Mouse (Mus musculus) fat pad, adult 2 months (tissue): ENCODE results near the gene Hpse2.

Experiments used
- DNase-seq: peaks from one replicate; pipeline ENCODE4 v3.0.0-alpha.2; 2011; ENCODE audit warnings: low read depth, low spot score; ENCODE audit errors: extremely low read depth

The Hpse2 gene

DNA sequence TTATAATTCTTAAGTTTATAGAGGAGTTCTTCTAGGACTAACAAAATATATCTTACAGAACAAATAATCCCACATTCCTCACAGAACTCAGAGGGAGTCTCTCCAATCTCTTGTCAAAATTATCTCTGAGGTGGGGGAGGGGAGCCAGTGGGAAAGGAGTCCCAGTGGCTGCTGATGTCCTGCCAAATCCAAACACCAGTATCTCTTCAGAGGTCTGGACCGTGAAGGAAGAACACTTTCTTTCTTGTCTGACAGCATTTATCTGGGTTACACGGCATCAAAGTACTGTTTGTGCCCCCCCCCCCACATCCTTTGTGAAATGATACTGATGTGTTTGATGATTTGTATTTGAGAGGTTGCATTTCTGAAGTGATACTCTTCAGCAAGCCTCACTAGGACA is 213.3 kb downstream of the Hpse2 start:
- no peak for DNase-seq

DNA sequence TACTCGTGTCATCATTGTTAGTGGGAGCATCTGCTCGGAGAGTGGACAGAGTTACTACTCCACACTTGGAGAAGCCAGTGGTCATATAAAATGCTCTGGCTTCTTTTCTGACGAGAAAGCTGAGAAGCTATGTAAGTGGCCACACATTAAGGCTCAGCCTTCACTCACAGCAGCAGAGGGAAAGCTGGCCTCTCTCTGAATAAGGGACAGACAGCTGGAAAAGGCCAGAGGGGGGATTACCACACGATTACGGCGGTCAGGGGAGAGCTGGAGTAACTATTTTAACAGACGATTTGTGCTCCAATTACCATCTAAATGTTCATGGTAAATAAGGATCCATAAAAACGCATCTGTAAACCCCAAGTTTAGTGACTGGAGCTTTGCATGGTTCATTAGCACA is 232.1 kb downstream of the Hpse2 start:
- DNase-seq: no peak

DNA sequence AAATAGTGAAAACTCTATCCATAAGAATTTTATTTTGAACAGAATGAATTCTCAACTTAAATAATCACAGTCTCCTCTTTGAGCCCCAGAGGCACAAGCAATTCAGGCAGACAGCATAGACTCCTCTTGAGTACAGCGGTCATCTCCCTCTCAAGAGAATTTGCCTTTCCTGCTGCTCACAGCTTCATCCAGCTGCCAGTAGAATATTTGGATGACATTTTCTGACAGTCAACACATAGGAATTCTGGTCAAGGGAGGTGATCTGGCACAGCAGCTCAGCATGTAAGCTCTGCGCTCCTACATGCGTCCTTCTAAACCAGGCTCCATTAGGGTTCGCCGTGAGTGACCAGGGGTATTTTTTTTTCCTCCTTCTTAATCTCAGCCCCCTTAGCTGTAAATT is 232.6 kb downstream of the Hpse2 start:
- DNase-seq: no peak

DNA sequence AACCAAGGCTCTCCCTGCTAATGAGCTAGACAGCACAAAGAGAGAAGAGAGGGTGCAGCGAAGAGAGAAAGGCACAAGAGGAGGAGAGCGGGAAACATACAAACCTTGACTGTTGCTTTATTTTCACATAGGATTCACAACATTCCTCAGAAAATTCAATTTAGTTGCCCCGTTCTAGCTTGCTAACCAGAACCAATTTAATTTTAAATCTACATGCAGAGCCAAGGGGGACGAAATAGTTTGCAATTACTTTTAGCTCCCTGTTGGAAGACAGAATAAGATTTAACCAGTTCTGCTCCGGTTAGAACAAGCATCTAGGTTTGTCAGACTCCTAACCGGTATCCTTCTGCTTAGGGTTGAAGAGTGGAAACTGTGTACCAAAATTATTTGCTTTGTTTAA is 240.3 kb downstream of the Hpse2 start:
- no peak for DNase-seq

DNA sequence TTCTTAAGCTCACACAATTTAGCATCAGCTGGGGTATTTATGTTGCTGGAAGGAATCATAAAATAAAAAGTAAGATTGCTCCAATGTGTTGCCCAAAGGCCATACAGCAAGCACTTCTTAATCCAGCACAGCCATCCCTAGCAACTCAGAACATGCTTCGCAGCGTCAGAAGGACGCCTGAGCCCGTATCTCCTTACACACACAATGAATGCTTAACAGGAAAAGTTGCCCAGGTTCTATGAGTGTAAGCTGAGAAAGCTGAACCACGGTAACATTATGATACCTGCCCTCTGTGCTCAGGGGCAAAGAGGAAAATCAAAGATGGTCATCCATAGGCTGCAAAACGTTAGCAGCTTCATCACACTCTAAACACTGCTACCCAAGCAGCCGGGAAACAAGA is 241.3 kb downstream of the Hpse2 start:
- no peak for DNase-seq

DNA sequence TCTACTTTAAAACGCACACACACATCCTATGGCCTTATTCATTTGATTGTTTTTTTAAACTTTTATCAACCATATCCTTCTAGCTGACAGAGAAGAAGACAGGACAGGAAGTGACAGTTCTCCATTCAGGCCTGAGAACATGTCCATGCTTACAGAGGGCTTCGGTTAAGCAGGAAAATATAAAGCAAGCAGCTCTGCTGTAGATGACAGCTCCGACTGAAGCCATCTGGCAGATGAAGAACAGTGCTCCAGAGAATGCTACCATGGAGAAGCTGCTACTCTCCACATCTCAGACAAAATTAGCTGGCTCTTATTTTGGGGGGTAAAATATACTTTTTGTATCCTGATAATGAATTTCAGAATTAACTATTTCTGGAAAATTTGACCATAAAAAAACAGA is 246.5 kb downstream of the Hpse2 start:
- no peak for DNase-seq

DNA sequence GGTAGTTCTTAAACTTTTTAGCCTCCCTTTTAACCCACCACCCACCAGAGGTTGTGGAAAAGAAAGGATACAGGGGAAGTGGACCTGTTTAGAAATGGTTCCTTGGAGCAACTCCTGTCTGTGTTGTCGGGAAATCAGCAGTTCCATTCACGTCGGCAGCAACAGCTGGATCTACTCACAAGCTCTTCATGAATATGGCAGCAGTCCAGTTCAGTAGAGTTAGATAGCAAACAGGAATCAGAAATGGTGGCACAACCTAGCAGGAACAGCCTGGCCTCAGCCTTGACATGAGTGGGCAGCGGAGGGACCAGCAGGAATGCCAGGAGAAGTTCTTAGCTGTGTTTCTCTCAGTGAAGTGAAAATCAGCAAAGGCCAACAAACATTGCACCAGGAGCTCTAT is 278.4 kb downstream of the Hpse2 start:
- no peak for DNase-seq

DNA sequence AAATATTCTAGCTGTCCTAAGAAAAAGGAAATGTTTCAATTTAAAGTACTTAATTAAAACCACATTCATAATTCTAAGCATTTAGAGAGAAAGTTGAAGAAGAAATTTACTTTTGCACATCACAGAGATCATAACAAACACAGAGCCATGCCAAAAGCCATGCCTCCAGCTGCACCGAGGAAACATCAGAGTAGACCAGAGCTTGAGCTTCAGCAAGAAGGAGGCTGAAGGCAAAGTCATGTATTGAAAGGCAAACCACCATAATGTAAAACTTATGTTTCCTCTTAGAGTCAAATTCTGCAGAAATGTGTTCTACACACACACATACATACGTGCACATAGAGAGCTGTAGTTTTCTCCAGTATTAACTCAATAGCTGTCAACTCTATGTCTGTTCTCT is 291.2 kb downstream of the Hpse2 start:
- DNase-seq: no peak

DNA sequence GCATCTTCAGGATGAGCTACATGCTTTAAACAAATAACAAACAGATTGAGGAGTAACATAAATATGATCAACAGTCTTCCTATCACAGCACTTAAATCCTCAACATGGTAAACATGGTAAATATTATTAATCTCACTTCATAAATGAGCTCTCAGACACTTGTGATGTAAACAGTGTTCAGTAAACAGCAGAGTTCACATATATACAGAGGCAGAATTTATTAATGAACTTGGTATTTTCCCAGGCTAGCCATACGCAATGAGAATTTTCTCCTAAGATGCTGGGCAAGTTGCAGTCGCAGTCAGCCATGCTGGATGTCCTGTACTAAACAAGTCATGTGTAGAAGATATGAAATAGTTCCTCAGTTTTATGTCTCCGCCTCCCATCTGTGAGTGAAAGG is 300.9 kb downstream of the Hpse2 start:
- no peak for DNase-seq

DNA sequence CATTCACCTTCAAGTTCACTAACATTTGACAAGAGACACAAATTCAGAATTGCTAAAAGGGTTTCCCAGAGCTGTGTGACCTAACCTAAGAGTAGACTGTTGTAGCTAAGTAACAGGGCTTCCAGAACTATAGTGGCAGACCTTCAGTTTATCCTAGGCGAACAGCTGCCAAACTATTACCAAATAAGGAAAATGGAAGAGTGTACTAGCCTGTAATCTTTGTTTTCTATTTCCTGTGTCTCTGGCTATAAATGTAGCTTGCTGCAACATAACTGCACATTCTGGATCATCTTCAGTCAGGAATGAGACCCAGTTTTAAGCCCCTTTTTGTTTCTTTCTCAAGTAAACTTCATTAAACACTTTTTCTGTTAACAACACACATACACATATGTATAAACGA is 324.0 kb downstream of the Hpse2 start:
- DNase-seq: no peak

DNA sequence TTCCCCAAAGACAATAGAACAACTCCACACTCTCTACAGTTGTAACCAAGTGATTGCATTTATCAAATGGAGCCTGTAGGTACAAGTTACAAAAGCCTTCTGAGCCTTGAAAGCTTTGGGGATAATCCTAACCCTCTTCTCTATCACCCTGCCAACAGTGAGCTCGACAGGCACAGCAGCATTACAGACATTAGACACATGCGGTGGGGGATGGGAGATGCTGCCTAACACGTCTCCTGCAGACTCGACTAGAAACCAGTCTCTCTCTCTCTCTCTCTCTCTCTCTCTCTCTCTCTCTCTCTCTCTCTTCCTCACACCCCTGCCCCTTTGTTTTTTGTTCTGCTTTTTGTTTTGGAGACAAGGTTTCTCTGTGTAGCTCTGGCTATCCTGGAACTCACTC is 343.6 kb downstream of the Hpse2 start:
- no peak for DNase-seq

DNA sequence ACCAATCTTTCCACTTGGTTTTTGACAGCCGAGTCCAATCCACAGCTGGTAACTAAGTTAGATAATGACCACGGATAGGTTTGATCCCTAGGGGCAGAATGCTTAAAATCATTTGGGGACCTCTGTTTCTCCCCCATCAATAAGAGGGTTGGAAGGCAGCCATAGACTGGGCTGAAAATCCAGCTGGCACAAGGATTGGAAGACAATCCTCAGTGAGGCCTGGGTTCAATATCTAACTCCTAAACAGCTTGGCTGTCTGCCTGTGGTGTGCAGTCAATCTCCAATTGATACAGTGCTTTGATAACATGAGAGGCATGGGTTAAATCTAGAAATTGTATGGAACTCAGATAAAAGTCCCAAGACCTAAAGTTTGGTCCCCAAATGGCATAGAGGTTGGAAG is 345.4 kb downstream of the Hpse2 start:
- DNase-seq: no peak

DNA sequence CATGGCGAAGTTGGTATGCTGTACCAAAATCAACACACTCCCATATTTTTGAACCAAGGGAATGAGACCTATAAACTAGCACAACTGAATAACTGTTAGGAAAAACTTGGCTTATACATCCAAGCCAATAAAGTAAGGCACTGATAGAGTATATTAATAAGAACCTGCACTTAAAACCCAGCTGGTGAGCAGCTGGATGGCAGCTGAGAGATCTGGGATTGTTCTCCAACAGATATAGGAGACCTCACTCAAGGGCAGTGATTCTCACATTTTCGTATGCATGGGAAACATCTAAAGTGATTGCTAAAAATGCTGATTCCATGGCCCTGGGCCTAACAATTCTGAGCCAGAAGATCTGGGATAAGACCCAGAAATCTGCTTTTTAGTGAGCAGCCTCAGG is 345.9 kb downstream of the Hpse2 start:
- no peak for DNase-seq

DNA sequence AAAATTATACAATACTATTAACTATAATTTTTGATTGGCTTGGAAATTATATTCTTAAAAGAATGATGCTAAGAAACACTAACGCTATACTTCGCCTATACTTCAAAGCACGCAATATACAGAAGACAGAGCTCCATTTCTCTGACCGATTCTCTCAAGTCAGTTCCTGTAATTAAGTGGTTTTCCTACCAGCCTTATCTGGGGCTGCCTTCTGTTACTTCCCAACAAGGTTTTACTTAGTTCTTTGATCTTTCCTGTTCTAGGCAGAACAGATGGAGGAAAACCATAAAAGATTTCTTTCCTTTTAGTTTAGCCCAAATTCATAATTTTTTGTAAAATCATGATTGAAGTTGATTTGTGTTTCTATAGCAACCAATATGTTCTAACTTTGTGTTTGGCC is 351.8 kb downstream of the Hpse2 start:
- DNase-seq: no peak

DNA sequence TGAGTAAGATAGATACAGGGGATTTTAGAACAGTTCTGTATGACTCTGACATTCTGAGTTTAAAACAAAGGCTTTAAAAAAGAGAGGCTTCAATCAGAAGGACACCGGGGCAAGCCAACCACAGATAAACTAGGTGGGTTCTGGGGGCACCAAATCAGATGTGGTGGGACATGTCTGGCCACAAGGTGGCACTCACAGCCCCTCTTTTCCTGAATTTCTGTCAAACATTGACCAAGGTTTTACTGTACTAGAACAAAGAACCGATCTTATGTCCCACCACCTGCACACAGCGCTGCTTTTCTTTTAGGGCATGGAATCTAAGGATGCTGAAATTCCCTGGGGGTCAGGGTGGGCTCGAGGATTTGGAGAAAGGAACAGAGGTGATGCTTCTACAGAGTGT is 360.9 kb downstream of the Hpse2 start:
- DNase-seq: no peak

DNA sequence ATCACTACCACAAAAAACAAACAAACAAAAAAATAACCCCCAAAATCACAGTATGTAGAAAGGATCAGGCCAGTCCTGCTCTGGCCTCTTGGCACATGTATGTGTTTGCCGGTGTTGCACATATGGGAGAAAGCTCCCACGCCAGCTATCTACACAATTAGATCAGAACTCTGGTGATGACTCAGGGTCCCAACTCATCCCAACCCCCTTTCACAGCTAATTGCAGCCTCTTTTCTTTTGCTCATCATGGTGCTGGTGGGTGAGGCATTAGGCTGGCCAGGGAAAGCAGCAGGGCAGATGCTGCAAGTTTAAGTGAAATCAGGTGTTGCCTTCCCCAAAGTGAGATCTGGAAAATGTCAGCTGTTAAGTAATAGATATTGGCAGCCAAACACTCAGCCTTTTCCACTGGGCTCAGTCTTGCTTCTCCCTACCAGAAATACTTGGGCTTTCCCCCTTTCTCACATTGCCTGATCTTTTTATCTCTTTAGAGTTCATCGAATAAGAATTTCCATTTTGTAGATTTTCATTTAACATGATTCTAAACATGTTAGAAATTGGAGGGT is 365.5 kb downstream of the Hpse2 start:
- no peak for DNase-seq

DNA sequence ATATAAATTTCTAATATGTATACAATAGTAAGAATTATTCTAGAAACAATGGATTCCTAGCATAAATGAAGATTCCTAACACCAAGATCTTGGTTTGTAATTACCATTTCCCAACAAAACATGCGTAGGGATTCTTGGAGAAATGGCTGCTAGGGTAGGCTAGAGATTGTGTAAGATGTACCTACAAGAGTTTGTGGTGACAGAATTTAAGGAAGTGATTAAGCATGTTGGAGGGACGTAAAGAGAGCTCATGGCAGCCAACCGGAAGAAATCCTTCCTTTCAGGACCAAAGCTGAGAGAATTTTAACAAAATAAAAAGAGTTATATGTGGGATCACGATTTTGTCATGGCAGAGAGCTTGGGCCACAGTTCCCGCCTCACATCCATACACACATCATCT is 369.4 kb downstream of the Hpse2 start:
- no peak for DNase-seq

DNA sequence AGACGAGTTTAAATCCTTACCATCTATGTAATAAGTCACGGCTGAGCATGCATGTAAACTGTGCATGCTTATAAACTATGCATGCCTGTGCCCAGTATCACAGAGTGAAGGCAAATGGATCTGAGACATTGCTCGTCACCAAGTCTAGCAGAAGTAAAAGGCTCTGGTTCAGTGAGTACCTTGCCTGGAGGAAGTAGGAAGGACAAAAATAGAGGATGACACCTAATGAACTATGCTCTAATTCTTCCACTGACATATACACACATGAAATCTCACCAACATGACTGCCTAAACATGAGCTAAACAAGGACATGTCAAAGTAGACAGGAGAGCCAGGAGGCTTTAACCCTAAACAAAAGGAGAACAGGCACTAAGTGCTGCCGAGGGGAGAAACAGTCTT is 391.7 kb downstream of the Hpse2 start:
- no peak for DNase-seq

DNA sequence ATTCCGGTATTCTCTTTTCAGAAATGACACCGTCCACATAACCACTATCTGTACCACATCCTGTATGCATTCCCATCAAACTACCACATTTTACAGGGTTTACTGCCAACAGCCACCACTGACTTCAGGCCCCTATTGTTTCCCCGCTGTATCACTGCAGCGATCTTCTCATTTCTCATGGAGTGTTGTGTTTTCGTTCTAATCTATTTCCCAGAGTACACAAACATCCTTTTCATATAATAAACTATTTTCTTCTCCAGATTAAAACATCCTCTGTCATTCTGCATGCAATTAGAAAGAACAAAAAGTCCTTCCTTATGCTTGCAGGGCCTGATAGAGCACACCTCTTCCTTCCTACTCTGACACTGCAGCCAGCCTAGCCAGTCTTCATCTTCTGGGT is 399.3 kb downstream of the Hpse2 start:
- no peak for DNase-seq

DNA sequence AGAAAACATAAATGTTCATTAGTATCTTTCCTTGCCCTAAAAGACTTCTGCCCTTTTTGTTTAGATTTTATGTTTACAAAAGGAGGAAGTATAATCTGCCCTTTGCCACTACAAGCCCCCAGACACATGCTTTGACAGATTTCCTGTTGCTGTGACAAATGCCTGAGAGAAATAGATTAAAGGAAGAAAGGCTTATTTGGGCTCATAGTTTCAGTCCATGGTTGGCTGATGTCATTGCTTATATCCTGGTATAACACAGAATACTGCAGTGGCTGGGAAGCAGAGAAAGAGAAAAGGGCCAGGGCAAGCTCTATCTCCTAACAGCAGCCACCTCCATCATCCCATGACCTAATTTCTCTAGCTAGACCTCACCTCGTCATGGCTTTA is 401.8 kb downstream of the Hpse2 start:
- no peak for DNase-seq

DNA sequence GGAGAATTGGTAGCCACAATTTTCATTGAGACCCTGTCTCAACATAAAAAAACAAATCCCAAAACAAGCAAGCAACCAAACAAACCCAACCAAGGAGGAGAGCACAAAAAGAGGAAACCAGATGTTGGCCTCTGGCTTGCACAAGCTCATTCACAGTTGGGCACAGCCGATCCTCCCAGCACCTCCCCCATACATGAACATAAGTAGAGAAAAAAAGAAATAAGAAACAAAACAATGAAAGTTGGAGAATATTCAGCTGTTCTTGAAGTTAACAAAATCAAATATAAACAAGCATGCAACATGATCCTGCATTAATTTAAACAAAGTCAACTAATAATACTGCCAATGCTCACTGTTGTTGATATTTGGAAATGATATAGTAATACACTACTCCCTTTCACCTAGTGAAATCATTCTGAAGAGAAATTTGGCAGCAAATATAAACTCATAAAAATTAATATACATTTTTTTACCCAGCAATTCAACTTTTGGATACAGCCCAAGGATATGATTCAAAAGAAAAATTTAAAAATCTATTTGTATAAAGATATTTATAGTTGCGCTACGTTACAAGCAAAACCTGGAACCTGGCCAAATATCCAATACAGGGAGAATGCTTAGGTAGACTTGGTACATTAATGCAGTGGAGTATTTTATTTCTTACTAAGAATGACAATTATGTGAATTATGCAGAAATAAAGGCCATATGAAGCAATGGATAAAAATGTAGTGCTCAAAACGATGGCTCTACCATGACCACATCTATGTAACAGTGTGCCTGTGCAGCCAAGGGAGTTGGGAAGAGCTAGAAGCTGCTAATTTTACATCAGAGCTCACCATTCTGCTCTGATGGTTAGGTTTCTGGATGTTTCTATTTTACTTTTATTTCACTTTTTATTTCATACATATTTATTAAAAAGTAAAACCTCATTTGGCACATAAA is 402.5 kb downstream of the Hpse2 start:
- DNase-seq: no peak

DNA sequence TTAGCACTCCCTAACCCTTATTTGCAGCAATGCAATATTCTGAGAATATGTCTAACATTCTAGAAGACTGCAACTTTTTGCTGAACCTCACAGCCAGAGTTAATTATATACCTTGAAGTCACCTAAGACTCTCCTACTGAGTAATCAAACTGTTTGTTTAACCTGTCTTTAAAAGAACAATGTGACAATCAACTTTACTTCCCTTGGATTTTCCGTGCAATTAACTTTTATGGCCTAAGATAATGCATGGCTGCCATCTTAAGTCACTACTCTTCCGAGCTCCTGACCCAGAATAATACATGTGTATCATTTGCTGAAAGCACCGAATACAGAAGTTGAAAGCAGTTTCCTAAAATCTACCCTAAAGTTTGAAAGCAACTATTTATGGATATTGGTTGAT is 407.6 kb downstream of the Hpse2 start:
- DNase-seq: no peak

DNA sequence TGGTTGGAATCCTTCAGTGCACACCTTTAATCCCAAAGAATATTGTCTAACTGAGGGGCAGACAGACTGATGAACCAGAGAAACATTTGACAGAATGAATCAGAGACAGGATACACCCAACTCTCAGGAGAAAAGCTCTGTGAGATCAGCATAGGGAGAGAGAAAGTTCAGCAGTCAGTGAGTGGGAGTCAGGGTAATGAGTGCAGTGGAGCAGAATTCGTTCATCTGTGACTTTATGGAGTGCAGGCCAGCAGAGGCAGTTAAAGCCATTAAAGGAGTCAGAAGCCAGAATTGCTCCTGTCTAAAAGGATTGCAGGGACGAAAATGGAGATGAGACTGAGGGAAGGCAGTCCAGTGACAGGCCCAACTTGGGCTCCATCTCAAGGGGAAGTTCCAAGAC is 410.2 kb downstream of the Hpse2 start:
- DNase-seq: no peak
